Mouse (Mus musculus): Measurements from ENCODE around the gene D630003M21Rik. TPM values are rescaled to one million over a fixed set of nuclear protein-coding genes. Genes with fewer than 3 reads are reported as not detected.

Gene D630003M21Rik
- total RNA-seq, 2 experiments from 2014 or later: 1.2 to 2.2 TPM

DNA sequence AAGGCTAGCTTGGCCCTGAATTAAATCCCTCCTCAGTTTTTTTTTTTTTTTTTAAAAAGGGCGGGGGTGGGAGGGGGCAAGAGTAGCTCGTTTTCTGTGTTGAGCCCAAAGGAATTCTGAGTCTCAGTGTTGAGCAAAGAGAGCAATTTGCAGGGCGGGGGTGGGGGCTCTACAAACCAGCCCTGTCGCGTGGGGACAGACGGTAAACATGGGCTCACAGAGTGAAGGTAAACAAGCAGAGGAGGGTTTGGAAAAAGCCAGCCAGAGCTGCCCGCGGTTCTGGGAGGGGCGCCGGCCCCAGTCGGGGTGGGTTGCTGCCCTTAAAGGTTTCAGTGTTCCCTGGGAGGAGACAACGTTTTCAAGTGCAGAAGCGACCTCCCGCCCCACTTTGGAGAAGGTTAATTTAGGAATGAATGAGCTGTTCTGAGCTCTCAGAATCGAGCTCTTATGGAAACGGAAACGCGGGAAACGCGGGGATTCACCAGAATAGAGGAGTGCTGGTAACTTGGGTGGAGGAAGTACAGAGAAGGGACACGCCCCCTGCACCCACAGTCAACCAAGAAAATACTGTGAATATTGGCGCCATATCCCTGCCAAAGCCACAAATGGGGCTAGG lies 75.2 kb downstream of the D630003M21Rik start:
- intact Hi-C loops (cut with DNase I): loop anchor here (5.0 kb wide), 1 partner anchor 48 kb away; no protein-coding TSS in a partner anchor
- TF ChIP-seq CTCF (IDR thresholded peaks at IDR 0.05): no peak
- peak overlapping the region; percentile 32; the same call in 1 of the 2 replicates for H3K27ac ChIP-seq
- H3K4me3 ChIP-seq: peak overlapping the region; percentile 57
- DNase-seq: peak; percentile 29

DNA sequence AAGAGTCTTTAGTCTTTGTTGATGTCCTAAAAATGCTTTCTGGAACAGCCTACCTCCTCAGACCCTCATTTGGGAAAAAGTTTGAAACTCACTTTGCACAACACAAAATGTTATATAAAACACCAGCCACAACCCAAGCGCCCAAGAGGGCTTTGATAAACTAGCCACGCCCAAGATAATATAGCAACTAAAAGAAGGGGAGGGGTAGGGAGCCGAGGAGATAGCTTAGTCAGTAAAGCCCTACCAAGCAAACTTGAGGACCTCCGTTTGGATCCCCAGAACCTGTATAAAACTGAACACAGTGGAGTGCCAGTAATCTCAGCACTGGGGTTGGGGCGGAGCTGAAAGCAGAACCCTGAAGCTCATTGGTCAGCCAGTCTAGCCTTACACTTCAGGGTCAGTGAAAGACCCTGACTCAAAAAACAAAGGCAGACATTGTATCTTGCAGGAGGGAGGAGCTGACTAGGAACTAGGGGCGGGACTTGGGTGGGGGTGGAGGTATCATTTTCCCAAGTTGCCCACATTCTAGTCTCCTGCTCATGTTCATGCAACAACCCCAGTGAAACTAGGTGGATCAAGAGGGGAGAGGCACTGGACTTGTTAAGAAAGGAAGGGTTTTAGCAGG lies 76.2 kb downstream of the D630003M21Rik start:
- intact Hi-C loops (cut with DNase I): loop anchor here (5.0 kb wide), 1 partner anchor 50 kb away; no protein-coding TSS in a partner anchor
- Histone ChIP-seq H3K27ac (no peak overlapping the region), H3K4me3 (no peak overlapping the region)
- no peak for DNase-seq
- TF ChIP-seq CTCF (IDR thresholded peaks at IDR 0.05): no peak

GRCm38 (mm10) chr2:158151077-158151476 lies 77.9 kb downstream of the D630003M21Rik start:
- DNase-seq: no peak
- TF ChIP-seq CTCF (IDR thresholded peaks at IDR 0.05): peak; percentile 43
- intact Hi-C loops (cut with DNase I): loop anchor here (5.0 kb wide), 1 partner anchor 51 kb away; no protein-coding TSS in a partner anchor
- Histone ChIP-seq H3K4me3 (no peak overlapping the region), H3K27ac (no peak overlapping the region)

DNA sequence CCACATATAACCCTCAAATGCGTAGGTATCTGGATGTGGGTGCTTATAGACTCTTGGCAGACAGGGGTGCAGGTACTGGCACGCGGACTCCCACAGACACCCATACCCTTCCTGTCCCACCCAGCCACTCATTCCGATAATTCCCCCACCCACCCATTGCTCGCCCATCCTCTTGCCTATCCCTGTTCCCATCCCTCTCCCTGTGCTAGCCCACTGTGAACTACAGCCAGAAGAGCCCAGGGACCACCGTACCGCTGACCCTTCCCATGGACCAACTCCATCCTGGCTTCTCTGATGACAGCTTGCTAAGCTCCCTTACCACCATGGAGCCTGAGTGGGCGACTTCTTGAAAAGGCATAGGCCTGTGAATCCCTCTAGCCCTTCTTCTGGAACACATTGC lies 82.1 kb downstream of the D630003M21Rik start:
- DNase-seq: peak; percentile 16
- Histone ChIP-seq H3K4me3 (no peak overlapping the region), H3K27ac (no peak overlapping the region)
- intact Hi-C loops (cut with DNase I): loop anchor here (1.0 kb wide), 1 partner anchor 99 kb away; no protein-coding TSS in a partner anchor
- TF ChIP-seq CTCF (IDR thresholded peaks at IDR 0.05): no peak

DNA sequence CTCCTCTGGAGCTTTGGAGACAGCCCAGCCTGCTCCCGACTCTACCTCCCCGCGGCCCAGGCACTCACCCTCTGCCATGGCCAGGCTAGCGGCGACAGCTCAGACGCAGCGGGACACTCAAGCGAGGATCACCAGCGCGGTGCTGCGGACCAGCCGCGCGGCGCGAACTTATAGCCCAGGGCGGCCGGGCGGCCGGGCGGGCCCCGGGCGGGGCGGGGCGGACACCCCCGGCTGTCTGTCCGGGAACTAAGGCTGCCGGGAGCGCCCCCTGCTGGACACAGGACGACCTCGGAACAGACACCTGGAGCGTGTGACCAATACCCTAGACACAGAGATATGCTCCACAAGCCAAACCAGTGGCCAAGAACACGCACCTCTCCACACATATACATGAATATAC lies 82.8 kb downstream of the D630003M21Rik start, which contains the start of gene Tgm2:
Tgm2 (minus strand) TSS at position 214 of the 400 bp plus-strand sequence.
- H3K4me3 ChIP-seq: peak within 1 kb of the TSS; percentile 81
- H3K27ac ChIP-seq: peak within 1 kb of the TSS; percentile 95
- peak; percentile 97 for DNase-seq
- peak; percentile 90; the same call in 1 of the 2 replicates for TF ChIP-seq CTCF (IDR thresholded peaks at IDR 0.05)
- intact Hi-C loops (cut with DNase I): loop anchor here (1.0 kb wide), 1 partner anchor 98 kb away; no protein-coding TSS in a partner anchor

GRCm38 (mm10) chr2:158145528-158146065 lies 83.4 kb downstream of the D630003M21Rik start:
- DNase-seq: peak; percentile 18
- intact Hi-C loops (cut with DNase I): loop anchor here (1.0 kb wide), 2 partner anchors 38 to 97 kb away; no protein-coding TSS in a partner anchor

DNA sequence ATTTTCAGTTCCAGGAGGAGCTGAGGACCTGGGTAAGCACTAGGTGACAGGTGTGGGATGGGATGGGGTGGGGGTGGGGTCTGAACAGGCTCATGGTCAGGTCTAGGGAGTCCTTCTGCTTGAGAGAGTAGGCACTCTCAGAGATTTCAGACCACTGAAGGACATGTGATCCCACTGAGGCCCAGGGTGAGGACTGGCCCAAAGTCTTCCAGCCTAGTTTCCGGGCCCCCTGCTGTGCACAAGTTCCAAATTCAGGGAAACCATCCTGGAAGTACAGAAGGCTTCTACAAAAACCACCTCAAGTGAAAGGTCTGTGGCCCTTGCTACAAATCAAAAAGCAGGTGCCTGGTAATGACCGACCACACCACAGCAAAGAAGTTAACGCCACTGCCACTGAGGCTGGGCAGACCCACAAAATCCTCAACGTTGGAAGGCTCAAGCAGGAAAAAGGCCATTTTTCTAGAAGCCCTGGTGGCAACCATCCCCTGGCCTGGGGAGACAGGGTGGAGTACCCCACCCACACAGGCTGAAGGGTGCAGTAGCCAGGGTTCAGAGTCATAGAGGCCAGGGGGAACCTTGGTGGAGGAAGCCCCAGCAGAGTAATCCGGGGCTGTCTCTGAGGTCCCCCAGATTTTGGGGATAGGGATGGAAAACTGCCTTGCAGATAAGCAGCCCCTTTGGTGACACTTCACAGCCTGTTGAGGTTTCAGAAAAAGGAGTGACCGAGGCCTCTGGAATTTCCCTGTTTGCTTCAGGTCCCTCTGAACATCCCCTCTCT lies 84.1 kb downstream of the D630003M21Rik start:
- DNase-seq: no peak
- Histone ChIP-seq H3K4me3 (peak overlapping the region; percentile 81), H3K27ac (peak overlapping the region; percentile 95)
- intact Hi-C loops (cut with DNase I): loop anchor here (1.0 to 5.0 kb wide), 2 partner anchors 38 to 83 kb away; no protein-coding TSS in a partner anchor
- TF ChIP-seq CTCF (IDR thresholded peaks at IDR 0.05): no peak

More at GRCm38 (mm10) chr2:158145528-158146065, 83.4 kb downstream of the D630003M21Rik start:
- peak overlapping the region; percentile 81 for H3K4me3 ChIP-seq
- H3K27ac ChIP-seq: peak overlapping the region; percentile 95
- TF ChIP-seq CTCF (IDR thresholded peaks at IDR 0.05): no peak

GRCm38 (mm10) chr2:158144263-158144662 lies 84.8 kb downstream of the D630003M21Rik start:
- Histone ChIP-seq H3K4me3 (peak overlapping the region; percentile 81), H3K27ac (peak overlapping the region; percentile 95)
- no peak for TF ChIP-seq CTCF (IDR thresholded peaks at IDR 0.05)
- peak; percentile 10 for DNase-seq
- intact Hi-C loops (cut with DNase I): loop anchor here (5.0 kb wide), 1 partner anchor 82 kb away; no protein-coding TSS in a partner anchor

DNA sequence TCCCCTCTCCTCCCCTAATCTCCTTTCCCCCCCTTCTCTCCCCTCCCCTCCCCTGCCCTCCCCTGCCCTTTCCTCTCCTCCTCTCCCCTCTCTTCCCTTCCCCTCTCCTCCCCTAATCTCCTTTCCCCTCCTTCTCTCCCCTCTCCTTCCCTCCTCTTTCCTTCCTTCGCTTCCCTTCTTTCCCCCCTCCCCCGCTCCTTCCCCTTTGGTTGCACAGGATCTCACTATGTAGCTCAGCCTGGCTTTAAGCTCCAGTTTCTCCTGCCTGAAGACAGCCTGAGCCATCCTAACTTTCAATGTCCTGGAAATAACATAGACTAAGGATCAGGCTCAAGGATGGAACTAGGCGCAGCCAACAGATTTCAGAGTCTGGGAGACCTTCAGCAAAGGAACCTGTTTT lies 85.2 kb downstream of the D630003M21Rik start:
- no peak for TF ChIP-seq CTCF (IDR thresholded peaks at IDR 0.05)
- intact Hi-C loops (cut with DNase I): loop anchor here (5.0 kb wide), 1 partner anchor 82 kb away; no protein-coding TSS in a partner anchor
- no peak for DNase-seq
- H3K27ac ChIP-seq: peak overlapping the region; percentile 95
- H3K4me3 ChIP-seq: peak overlapping the region; percentile 81

- intact Hi-C loops (cut with DNase I): loop anchor here (5.0 kb wide), 1 partner anchor 81 kb away; no protein-coding TSS in a partner anchor
- no peak for TF ChIP-seq CTCF (IDR thresholded peaks at IDR 0.05)
- H3K4me3 ChIP-seq: peak overlapping the region; percentile 53
- DNase-seq: no peak
- peak overlapping the region; percentile 91 for H3K27ac ChIP-seq
Observed at GRCm38 (mm10) chr2:158142981-158143380, 86.0 kb downstream of the D630003M21Rik start.

DNA sequence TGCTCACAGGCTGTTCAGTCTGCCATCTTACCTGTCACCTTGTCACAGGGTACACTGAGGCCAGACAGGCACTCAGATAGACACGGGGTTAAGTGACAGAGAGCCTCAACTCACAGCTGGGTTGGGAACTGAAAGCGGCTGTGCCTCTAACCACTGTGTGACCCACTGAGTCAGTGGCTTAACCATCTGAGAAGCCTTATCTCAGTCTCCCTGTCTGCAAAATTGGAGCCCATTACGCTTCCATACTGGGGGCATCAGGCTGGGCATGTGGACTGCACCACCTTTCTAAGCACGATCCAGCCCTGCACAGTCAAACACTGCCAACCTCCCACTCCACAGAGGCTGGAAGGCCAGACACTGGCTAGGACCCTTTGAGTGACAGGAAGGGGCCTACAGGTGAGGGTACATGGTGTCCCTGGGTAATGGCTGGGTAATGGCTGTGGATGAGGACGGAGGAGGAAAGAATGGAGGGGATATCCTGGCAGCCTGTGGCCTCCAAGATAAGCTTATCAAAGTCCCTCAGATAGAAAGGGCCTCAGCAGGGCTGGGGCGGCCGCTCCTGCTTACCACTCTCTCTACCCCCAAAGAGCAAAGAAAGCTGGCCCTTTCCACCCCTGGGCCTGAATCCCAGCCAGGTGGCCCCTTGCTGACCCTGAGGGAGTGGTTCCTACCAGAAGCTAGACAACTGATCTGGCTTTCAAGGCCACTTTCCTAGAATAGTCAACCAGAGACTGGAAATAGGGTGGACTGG lies 87.2 kb downstream of the D630003M21Rik start:
- intact Hi-C loops (cut with DNase I): loop anchor here (5.0 kb wide), 1 partner anchor 80 kb away; no protein-coding TSS in a partner anchor
- H3K4me3 ChIP-seq: peak overlapping the region; percentile 53
- TF ChIP-seq CTCF (IDR thresholded peaks at IDR 0.05): no peak
- peak; percentile 66 for DNase-seq
- H3K27ac ChIP-seq: peak overlapping the region; percentile 91
